Mouse (Mus musculus) C2C12 (cell line): ENCODE data around the gene Mrps25.

ENCODE experiments used
- CTCF ChIP-seq: IDR thresholded peaks from one replicate; pipeline ENCODE4 v1.5.1; 2011; ENCODE audit not compliant: control insufficient read depth, insufficient read depth, insufficient read length
- MAX ChIP-seq: IDR thresholded peaks from one replicate; pipeline ENCODE4 v1.6.1; 2011; ENCODE audit warnings: mild to moderate bottlenecking, control low read depth
- USF1 ChIP-seq: IDR thresholded peaks from one replicate; pipeline ENCODE4 v1.6.1; 2011; ENCODE audit warnings: low read depth, mild to moderate bottlenecking, control low read depth, moderate library complexity

- TF ChIP-seq CTCF (no peak), USF1 (no peak), MAX (no peak)
Observed at GRCm38 (mm10) chr6:92184178-92184577, 345 bp upstream of the Mrps25 start.
